Mouse (Mus musculus): Measurements from ENCODE around the gene Lrch3.

DNA sequence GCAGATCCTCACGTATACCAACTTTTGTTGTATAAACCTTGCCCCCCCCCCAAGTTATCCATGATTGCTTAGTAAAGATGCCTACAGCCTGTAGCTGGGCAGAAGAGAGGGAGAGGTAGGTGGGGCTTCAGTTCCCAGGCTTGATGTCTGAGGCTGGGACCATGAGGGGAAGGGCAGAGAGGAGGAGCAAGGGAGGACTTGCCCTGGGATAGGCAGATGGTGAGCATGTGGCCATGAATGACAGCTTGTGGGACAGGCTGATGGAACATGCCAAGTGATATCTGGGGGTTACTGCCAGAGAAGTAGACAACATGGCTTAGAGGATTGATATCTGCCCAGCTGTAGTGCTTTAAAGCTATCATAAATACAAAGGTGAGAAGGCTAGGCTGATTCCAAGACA is 134.1 kb downstream of the Lrch3 start:
- no peak for TF ChIP-seq CTCF (IDR thresholded peaks at IDR 0.05; ENCODE audit: low read depth, low read length)
- no peak for TF ChIP-seq GATA1 (IDR thresholded peaks at IDR 0.05; ENCODE audit: borderline replicate concordance, low read length)
